Mouse (Mus musculus) left cerebral cortex, adult 9 months (tissue): ENCODE data around the gene Ttc7b.

ENCODE experiments used
- DNase-seq, 2 experiments: peaks; one replicate each; pipeline ENCODE4 v3.0.0; 2022; ENCODE audit warnings: low spot score in 2 of 2

The Ttc7b gene

GRCm38 (mm10) chr12:100276607-100277533 is 243.8 kb downstream of the Ttc7b start:
- DNase-seq = peak in 1 of 2 experiments; percentile 77

DNA sequence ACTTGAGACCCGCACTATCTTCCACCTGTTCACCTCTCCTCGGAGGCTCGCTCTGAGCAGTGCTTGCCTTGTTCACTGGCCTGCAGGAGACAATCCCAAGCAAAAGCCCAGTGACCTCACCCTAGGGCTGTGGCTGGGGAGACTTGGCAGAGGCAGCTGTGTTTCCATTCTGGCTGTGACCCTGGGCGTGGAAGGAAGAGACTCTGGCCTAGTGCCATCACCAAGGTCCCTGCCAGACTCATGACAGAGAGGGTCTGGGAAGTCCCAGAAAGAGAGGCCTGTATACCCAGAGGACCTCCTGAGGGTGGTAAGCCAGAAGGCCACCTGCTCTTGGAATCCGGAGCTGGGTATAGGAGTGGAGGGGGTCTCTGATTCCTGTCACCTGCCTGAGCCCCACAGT is 244.8 kb downstream of the Ttc7b start:
- DNase-seq = no peak

GRCm38 (mm10) chr12:100273033-100273432 is 247.6 kb downstream of the Ttc7b start:
- DNase-seq = no peak

DNA sequence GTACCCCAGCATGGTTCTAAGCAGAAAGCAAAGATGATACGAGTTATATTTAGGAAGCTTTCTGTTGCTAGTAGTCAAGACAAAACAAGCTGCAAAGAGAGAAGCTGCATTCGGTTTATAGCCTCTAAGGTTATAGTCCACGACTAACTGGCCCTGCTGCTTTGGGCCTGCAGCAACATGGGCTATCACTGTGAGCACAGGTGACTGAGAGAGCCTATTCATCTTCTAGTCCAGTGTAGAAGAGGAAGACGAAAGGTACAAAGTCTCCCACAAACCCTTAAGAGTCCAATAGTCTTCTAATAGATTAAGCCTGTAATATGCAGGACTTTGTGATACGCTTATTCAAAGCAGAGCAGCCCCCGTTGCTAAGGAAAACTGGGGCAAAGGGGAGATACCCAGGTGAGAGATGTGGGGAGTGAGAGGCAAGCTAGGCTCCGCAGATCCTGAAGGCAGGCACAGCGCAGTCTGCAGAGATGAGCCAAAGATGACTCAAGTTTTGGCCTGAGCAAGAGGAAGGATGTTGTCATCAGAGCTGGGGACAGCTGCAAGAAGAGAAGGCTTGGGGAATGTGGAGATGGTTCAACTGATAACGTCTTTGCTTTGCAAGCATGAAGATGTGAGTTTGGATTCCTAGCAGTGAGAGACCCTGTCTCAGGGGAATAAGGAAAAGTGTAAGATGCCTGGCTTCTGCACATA is 250.5 kb downstream of the Ttc7b start:
- no peak for DNase-seq

- no peak for DNase-seq
These were observed 252.6 kb downstream of the Ttc7b start for GRCm38 (mm10) chr12:100268011-100268410.

DNA sequence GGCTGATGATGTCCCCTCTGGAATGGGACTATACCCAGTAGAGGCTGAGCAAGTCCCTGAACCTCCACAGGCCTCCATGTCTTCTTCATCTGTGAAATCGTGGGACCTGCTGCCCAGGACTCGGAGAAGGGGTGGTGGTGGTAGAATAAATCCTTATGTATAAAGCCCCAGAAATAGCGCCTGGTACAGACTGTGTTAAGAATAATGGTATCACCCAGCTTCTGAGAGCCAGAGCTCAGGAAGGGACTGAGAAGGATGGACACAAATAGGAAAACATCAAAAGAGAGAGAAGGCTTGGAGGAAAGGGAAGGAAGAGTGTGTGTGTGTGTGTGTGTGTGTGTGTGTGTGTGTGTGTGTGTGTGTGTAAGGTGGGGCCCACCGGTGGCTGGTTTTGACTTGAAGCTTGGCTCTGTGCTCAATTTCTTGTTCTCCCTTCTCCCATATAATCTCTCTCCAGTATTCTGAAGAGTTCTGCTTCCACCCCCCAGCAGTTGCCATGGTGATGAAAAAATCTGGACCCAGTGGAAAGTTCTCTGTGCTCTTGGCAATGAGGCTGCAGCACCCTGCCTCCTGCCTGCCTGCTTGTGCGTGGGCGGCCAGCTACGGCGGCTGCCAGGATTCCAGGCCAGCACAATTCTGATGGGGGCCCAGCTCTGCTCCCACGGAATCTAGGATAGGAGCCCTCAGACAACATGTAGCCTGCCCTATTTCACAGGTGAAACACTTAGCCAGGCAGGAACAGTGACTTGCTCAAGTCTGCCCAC is 254.9 kb downstream of the Ttc7b start:
- DNase-seq = peak; percentile 96 to 97

DNA sequence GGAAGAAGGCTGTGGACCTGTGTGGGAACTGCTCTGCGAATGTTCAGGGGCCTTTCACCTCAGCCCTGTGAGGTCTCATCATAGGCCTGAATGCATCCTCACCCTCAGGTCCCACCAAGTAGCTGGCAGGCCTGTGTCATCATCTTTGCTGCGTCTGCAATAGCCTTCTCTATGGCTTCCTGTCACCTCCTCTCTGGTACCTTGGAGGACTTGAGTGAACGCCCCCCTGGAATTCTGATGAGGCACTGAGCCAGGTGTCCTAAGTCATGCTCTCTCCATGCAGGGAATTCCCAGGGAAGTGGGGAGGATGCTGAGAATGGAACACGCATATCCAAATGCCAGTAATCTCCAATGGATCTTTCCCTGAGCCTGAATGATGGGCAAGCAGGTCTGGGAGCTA is 255.7 kb downstream of the Ttc7b start:
- DNase-seq = no peak

DNA sequence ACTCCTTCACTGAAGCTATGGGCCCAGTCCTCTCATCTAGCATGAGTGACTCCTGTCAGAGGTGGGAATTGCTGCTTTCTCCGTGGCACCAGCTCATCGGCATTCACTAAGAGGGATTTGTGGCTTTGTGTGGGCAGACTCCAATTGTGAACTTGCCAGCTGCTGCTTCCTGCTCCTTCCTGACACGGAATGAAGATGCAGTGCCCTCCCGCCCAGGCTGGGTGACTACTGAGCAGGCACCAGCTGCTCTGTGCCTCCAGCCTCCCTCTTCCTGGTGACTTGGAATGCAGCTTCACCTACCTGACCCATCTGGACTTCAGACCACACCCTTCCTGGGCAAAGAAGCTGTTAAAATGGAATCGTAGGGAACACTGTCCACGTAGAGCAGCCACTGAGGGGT is 257.8 kb downstream of the Ttc7b start:
- DNase-seq = no peak

- DNase-seq = no peak
These were observed 258.9 kb downstream of the Ttc7b start for GRCm38 (mm10) chr12:100261761-100262160.

- DNase-seq = no peak
These were observed 260.5 kb downstream of the Ttc7b start for GRCm38 (mm10) chr12:100260151-100260550.

DNA sequence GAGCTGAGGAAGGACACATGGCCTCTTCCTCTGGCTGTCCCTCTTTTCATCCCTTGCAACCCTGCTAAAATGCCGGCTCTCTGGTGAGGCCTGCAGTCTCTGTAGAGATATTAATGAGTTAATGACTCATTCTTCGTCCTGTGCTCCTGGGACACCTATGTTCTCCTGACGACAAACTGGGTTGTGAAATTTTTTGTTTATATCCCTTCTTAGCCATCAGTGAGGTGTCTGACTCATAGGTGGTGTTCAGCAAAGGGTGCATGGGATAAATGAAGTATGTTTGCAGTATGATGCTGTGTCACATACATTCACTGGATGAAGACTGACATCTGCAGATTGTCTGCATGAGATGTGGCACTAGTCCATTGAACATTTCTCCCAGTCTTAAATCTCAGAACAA is 262.8 kb downstream of the Ttc7b start:
- DNase-seq = no peak

GRCm38 (mm10) chr12:100255441-100255949 is 265.1 kb downstream of the Ttc7b start:
- DNase-seq = no peak

GRCm38 (mm10) chr12:100254471-100254870 is 266.2 kb downstream of the Ttc7b start:
- DNase-seq = peak in 1 of 2 experiments; percentile 61
